Mouse (Mus musculus): ENCODE data around the gene Slc9a8.

GRCm38 (mm10) chr2:167490813-167491525, 69.5 kb downstream of the Slc9a8 start:
- TF ChIP-seq POLR2A (IDR thresholded peaks at IDR 0.05; ENCODE audit: extremely low read depth, insufficient read depth, low read length), result no peak
- no peak for TF ChIP-seq CTCF (IDR thresholded peaks at IDR 0.05; ENCODE audit: low read depth, low read length)

All from liver, adult 2 months (tissue).